In the genomic region with DNA sequence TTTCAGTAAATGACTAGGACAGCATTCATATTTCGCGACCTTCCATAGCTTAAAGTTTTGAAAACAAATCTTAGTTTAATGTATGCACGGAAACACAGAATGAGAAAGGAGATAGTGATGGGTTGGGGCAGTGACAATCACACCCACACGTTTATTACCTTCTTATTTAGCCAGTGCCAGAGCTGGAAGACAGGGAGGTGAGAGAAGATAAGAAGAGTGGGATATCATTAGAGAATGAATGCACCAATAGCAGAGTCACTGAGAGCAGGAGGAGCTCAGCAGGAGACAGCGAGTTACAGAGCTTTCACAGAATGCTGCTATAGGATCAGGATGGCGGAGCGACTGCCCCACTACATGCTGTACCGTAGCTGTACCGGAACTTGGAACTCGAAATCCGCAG, we compare ENCODE assay signal across 25 mouse cellular contexts. TPM values are rescaled to one million over a fixed set of nuclear protein-coding genes. Genes with fewer than 3 reads are reported as not detected.
DNase-seq lines count a peak whose midpoint lies in the region; ATAC-seq and TF ChIP-seq lines count a peak whose summit lies in the region.
"Had no signal": no experiment of that assay in that cellular context is flagged by ENCODE, and none has a peak within 500 bp of the region (broad histone marks: within the 10 kb centered on the region; RNA-seq: fewer than 3 reads in every experiment).

No protein-coding gene starts in this region.

- WGBS in liver, embryonic 11.5 days: 86% methylated on average over 11 of the region's 11 CpGs
- WGBS in liver, embryonic 13.5 days (ENCODE audit: insufficient replicate concordance): 73% methylated on average over 11 of the region's 11 CpGs

- no peak for TF ChIP-seq EP300 in MEL (IDR thresholded peaks at IDR 0.05; ENCODE audit: low read depth in 1 of 2, low read length in 2 of 2)

- H3K27ac ChIP-seq in liver, embryonic 11.5 days (ENCODE audit: low read depth, low read length): no peak overlapping the region
- H3K27ac ChIP-seq in MEL (ENCODE audit: control insufficient read depth, low read depth, low read length): no peak overlapping the region
- no peak overlapping the region for H3K27ac ChIP-seq in liver, embryonic 13.5 days
- H3K27ac ChIP-seq: embryonic facial prominence, embryonic 13.5 days; embryonic facial prominence, embryonic 15.5 days; forebrain, embryonic 10.5 days; forebrain, embryonic 12.5 days had no signal

- peaks cover 17% of the 10 kb centered on the region for H3K36me3 ChIP-seq in liver, embryonic 11.5 days (ENCODE audit: control insufficient read depth, insufficient read depth, low read length)
- peaks cover 6 to 25% of the 10 kb centered on the region in 2 experiments for H3K36me3 ChIP-seq in MEL (ENCODE audit: control insufficient read depth in 1 of 2, insufficient read depth in 2 of 2, low read length in 2 of 2)
- H3K36me3 ChIP-seq in liver, embryonic 13.5 days: peaks cover 49% of the 10 kb centered on the region

- H3K27me3 ChIP-seq in liver, embryonic 11.5 days (replicated peaks; ENCODE audit: control insufficient read depth, insufficient read depth, low read length): no peaks in the 10 kb centered on the region
- no peaks in the 10 kb centered on the region for H3K27me3 ChIP-seq in MEL (ENCODE audit: control insufficient read depth in 1 of 2, insufficient read depth in 2 of 2, low read length in 2 of 2)
- H3K27me3 ChIP-seq in liver, embryonic 13.5 days: no peaks in the 10 kb centered on the region
- H3K27me3 ChIP-seq: embryonic facial prominence, embryonic 13.5 days; embryonic facial prominence, embryonic 15.5 days; forebrain, embryonic 12.5 days; Patski had no signal

- H3K4me2 ChIP-seq in liver, embryonic 11.5 days: no peak overlapping the region
- no peak overlapping the region for H3K4me2 ChIP-seq in liver, embryonic 13.5 days
- H3K4me2 ChIP-seq: embryonic facial prominence, embryonic 13.5 days; embryonic facial prominence, embryonic 15.5 days; forebrain, embryonic 12.5 days had no signal

- peak; percentile 64; the same call in 1 of the 2 replicates for ATAC-seq in liver, embryonic 11.5 days (replicated peaks; ENCODE audit: low FRiP score)
- peak; percentile 62 for ATAC-seq in liver, embryonic 13.5 days (ENCODE audit: low read depth)
- ATAC-seq in megakaryocyte-erythroid progenitor cell, adult 5-6 weeks (replicated peaks; ENCODE audit: low FRiP score, low TSS enrichment, poor library complexity, severe bottlenecking): peak; percentile 68
- ATAC-seq: activated CD4-positive, CD25-positive, alpha-beta regulatory T cell, adult 4 months; forebrain, embryonic 14.5 days; forebrain, embryonic 16.5 days; Patski had no signal

- no peak overlapping the region for H3K4me3 ChIP-seq in liver, embryonic 11.5 days (ENCODE audit: low read depth, low read length)
- H3K4me3 ChIP-seq in MEL (ENCODE audit: control insufficient read depth in 1 of 2, insufficient read depth in 1 of 2, low read depth in 2 of 2, low read length in 2 of 2): no peak overlapping the region
- no peak overlapping the region for H3K4me3 ChIP-seq in liver, embryonic 13.5 days (replicated peaks)
- H3K4me3 ChIP-seq: embryonic facial prominence, embryonic 13.5 days; embryonic facial prominence, embryonic 15.5 days; erythroblast, embryonic 14.5 days; forebrain, embryonic 10.5 days; forebrain, embryonic 12.5 days had no signal

- no peak for TF ChIP-seq CTCF in MEL (IDR thresholded peaks at IDR 0.05 in 2 of 3, conservative IDR thresholded peaks at IDR 0.05 in 1 of 3; ENCODE audit: control insufficient read depth in 1 of 3, insufficient read depth in 1 of 3, low read depth in 2 of 3, low read length in 3 of 3, poor library complexity in 1 of 3, severe bottlenecking in 1 of 3)

- no peak overlapping the region for H3K9ac ChIP-seq in liver, embryonic 11.5 days (ENCODE audit: low read depth, low read length)
- H3K9ac ChIP-seq in MEL (ENCODE audit: control insufficient read depth, low read depth, low read length, poor library complexity, severe bottlenecking): no peak overlapping the region
- no peak overlapping the region for H3K9ac ChIP-seq in liver, embryonic 13.5 days
- H3K9ac ChIP-seq: embryonic facial prominence, embryonic 13.5 days; embryonic facial prominence, embryonic 15.5 days; forebrain, embryonic 12.5 days had no signal

- no peaks in the 10 kb centered on the region for H3K79me2 ChIP-seq in MEL (ENCODE audit: control insufficient read depth, insufficient read depth, low read length, poor library complexity)

- DNase-seq in liver, embryonic 11.5 days (ENCODE audit: low spot score): no peak
- DNase-seq in liver (no peak), MEL (ENCODE audit: low read depth, low spot score) (peak; percentile 23)
- no peak for DNase-seq in liver, embryonic 13.5 days
- no peak for DNase-seq in embryo, embryonic 10.5 days (ENCODE audit: low spot score)
- no peak for DNase-seq in urinary bladder, postnatal 14 days (ENCODE audit: low spot score)
- DNase-seq: adrenal gland, adult 8-10 months; adrenal gland, postnatal 14 days; adrenal gland, postnatal 36 days; cerebellum, adult 11-12 months; cerebellum, adult 2 months; cerebellum, adult 9-10 months; cerebellum, postnatal 10 days; cerebellum, postnatal 25 days; embryo, embryonic 11 days had no signal

- TF ChIP-seq RAD21 in MEL (IDR thresholded peaks at IDR 0.05; ENCODE audit: low read depth, low read length): no peak

- TF ChIP-seq POLR2A in MEL (IDR thresholded peaks at IDR 0.05; ENCODE audit: control insufficient read depth in 1 of 2, insufficient read depth in 1 of 2, low read depth in 1 of 2, low read length in 2 of 2, poor library complexity in 1 of 2): no peak

- H3K4me1 ChIP-seq in liver, embryonic 11.5 days (replicated peaks; ENCODE audit: control insufficient read depth, insufficient read depth, low read length): no peaks in the 10 kb centered on the region
- no peaks in the 10 kb centered on the region for H3K4me1 ChIP-seq in MEL (ENCODE audit: control insufficient read depth in 1 of 2, insufficient read depth in 2 of 2, low read length in 2 of 2)
- H3K4me1 ChIP-seq in liver, embryonic 13.5 days (replicated peaks): peaks cover 4% of the 10 kb centered on the region; the same call in 1 of the 2 replicates
- H3K4me1 ChIP-seq: embryonic facial prominence, embryonic 13.5 days; embryonic facial prominence, embryonic 15.5 days; forebrain, embryonic 10.5 days; forebrain, embryonic 12.5 days had no signal

- H3K9me3 ChIP-seq in liver, embryonic 11.5 days (ENCODE audit: control insufficient read depth, low read length): no peaks in the 10 kb centered on the region
- H3K9me3 ChIP-seq in MEL (replicated peaks; ENCODE audit: insufficient read depth, low read length): no peaks in the 10 kb centered on the region
- H3K9me3 ChIP-seq in liver, embryonic 13.5 days (replicated peaks): no peaks in the 10 kb centered on the region
- H3K9me3 ChIP-seq: embryonic facial prominence, embryonic 13.5 days; embryonic facial prominence, embryonic 15.5 days; forebrain, embryonic 10.5 days; forebrain, embryonic 12.5 days had no signal

TF ChIP-seq in MEL, 35 proteins besides CTCF, POLR2A, EP300 and RAD21:
- TF ChIP-seq MAZ (IDR thresholded peaks at IDR 0.05; ENCODE audit: low read depth, low read length) (no peak), POLR2AphosphoS2 (IDR thresholded peaks at IDR 0.05; ENCODE audit: low read length) (no peak), E2F4 (IDR thresholded peaks at IDR 0.05; ENCODE audit: borderline replicate concordance, low read depth, low read length) (no peak), GABPA (IDR thresholded peaks at IDR 0.05; ENCODE audit: low read depth, low read length) (no peak), RCOR1 (IDR thresholded peaks at IDR 0.05; ENCODE audit: low read depth, low read length) (no peak), GATA1 (IDR thresholded peaks at IDR 0.05; ENCODE audit: low read depth, low read length) (no peak), MAFK (IDR thresholded peaks at IDR 0.05; ENCODE audit: borderline replicate concordance, low read depth, low read length) (no peak)

RNA-seq across cellular contexts. Expression of a gene that starts 25.0 kb away (rescaled TPM):
- 6.4 and 7.2 TPM in 2 replicates for polyA plus RNA-seq in liver, embryonic 11.5 days (2014; fragmentation: Nextera tagmentation; extraction: Ambion mirVana)
- 7.7 and 9.2 TPM in 2 replicates for total RNA-seq in MEL (2012; rRNA removed)
- polyA plus RNA-seq in MEL (2012; ENCODE audit: insufficient read depth in 1 of 2, insufficient read length in 2 of 2, low read depth in 1 of 2, low replicate concordance in 2 of 2, missing spikeins in 1 of 2): 10 to 100 TPM in 1 of 2 experiments, 1 to 10 TPM in 1; 7.3 to 15.0 TPM
- 2.8 and 3.5 TPM in 2 replicates for polyA plus RNA-seq in liver, embryonic 13.5 days (2015; fragmentation: Nextera tagmentation; extraction: Ambion mirVana)
- total RNA-seq in megakaryocyte-erythroid progenitor cell, adult 5-6 weeks (2014; fragmentation: Nextera tagmentation): 9.0 and 11.8 TPM in 2 replicates
- 4.7 and 6.1 TPM in 2 replicates for total RNA-seq in megakaryocyte-erythroid progenitor cell, adult 5-6 weeks (2017)

RNA-seq across cellular contexts. Expression of a gene that starts 57.2 kb away (rescaled TPM):
- polyA plus RNA-seq in liver, embryonic 11.5 days (2014; fragmentation: Nextera tagmentation; extraction: Ambion mirVana): 16.5 and 20.0 TPM in 2 replicates
- 2.3 and 2.5 TPM in 2 replicates for total RNA-seq in MEL (2012; rRNA removed)
- 1 to 10 TPM in 1 of 2 experiments, not detected in 1; 6.3 TPM for polyA plus RNA-seq in MEL (2012; ENCODE audit: insufficient read depth in 1 of 2, insufficient read length in 2 of 2, low read depth in 1 of 2, low replicate concordance in 2 of 2, missing spikeins in 1 of 2)
- 9.5 and 11.2 TPM in 2 replicates for polyA plus RNA-seq in liver, embryonic 13.5 days (2015; fragmentation: Nextera tagmentation; extraction: Ambion mirVana)
- total RNA-seq in megakaryocyte-erythroid progenitor cell, adult 5-6 weeks (2014; fragmentation: Nextera tagmentation): 1.1 and 8.7 TPM in 2 replicates
- total RNA-seq in megakaryocyte-erythroid progenitor cell, adult 5-6 weeks (2017): 5.6 and 7.6 TPM in 2 replicates
